Mouse (Mus musculus): ENCODE measurements at regions not wholly inside any gene's neighbourhood (a gene's known extent, or its start where the extent isn't known, plus 50 kb on each side); places are given as distances from the start of the nearest gene placed in this dataset.

DNA sequence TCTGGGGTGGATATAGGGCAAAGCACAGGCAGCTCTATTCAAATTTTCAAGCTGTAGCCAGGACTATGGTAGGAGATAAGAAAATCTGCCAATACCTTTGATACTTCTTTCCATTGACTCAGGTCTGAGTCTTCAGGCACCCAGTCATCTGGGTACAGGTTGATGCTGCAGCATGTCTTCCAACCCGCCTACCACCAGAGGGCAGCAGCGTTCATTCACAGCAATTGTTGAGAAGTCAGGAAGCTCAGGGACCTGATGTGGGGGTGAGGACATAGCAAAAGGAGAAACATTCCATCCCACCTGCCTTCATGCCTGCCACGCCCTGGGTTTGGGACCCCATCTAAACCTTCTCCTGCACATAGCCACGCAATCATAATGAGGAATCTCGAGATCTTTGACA lies 118.2 kb upstream of the Gm21876 start:
- peak in 1 of 2 experiments; percentile 56 for DNase-seq
- intact Hi-C loops (cut with DNase I): loop anchor here (5.0 kb wide), 1 partner anchor 59 kb away; no protein-coding TSS in a partner anchor

DNA sequence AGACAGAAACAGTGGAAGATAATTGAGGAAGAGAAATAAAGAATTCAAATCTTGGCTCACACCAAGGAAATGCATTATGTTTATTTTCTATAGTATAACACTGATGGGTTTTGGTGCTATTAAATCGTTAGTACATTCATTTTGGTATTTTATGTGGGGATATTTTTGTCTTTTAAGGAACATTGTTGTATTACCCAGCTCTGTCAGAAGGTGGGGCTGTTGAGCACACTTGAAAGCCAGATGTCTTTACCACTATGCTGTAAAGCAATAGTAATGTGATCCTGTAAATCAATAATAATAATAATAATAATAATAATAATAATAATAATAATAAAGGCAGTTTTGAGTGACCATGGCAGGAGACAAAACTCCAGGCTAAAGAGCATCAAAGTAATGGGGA lies 120.0 kb upstream of the Gm21876 start:
- intact Hi-C loops (cut with DNase I): no loop called here
- no peak for DNase-seq

- DNase-seq: no peak
- intact Hi-C loops (cut with DNase I): no loop called here
Measured at GRCm38 (mm10) chrX:21297349-21297748, 121.9 kb upstream of the Gm21876 start.

GRCm38 (mm10) chrX:21334499-21335032 lies 149.8 kb upstream of the Agtr2 start:
- DNase-seq: no peak
- intact Hi-C loops (cut with DNase I): loop anchor here (1.0 kb wide), 1 partner anchor 13 kb away; no protein-coding TSS in a partner anchor

- DNase-seq: no peak
- intact Hi-C loops (cut with DNase I): no loop called here
Measured at GRCm38 (mm10) chrX:21344397-21344796, 139.9 kb upstream of the Agtr2 start.

DNA sequence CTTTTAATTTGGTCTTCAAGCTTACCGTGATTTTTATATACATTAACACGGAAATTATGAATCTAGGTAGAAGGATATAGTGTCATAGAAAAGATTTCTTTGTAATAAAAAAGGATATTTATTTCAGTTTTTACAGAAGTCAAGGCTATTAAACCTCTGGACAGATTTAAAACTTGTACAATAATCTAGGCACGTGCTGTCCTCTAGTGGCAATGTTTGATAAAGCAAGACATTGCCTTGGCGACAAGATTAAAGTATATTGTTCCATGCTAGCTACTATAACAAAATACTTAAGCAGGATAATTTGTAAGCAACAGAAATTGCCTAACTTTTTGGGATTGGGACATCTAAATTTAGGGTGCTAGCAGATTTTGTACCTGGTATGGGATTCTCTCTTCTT lies 133.8 kb upstream of the Agtr2 start:
- intact Hi-C loops (cut with DNase I): loop anchor here (5.0 kb wide), 1 partner anchor 58 kb away; no protein-coding TSS in a partner anchor
- no peak for DNase-seq

- intact Hi-C loops (cut with DNase I): loop anchor here (5.0 kb wide), 1 partner anchor 60 kb away; no protein-coding TSS in a partner anchor
- no peak for DNase-seq
Measured at GRCm38 (mm10) chrX:21352350-21352749, 132.0 kb upstream of the Agtr2 start.

- DNase-seq: peak; percentile 3 to 8
- intact Hi-C loops (cut with DNase I): no loop called here
Measured at GRCm38 (mm10) chrX:21360771-21361667, 123.3 kb upstream of the Agtr2 start.

DNA sequence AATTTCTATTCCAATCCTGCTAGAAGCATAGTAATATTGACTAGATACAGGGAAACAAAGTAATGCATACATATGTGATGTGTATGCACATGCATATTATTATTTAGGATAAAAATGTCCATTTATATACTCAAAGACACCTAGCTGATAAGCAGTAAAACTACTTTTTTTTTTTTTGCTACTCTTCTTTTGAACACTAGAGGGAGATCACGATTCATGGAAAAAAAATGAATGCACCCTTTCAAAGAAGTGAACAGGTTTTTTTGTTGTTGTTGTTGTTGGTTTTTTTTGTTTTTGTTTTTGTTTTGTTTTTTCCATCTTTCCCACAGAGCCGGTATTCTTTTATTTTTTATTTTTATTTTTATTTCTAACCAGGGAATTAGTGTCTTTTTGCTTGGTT lies 99.1 kb upstream of the Agtr2 start:
- DNase-seq: no peak
- intact Hi-C loops (cut with DNase I): loop anchor here (2.0 to 10.0 kb wide), 3 partner anchors 112 to 820 kb away; no protein-coding TSS in a partner anchor

GRCm38 (mm10) chrX:21389992-21390391 lies 94.4 kb upstream of the Agtr2 start:
- DNase-seq: no peak
- intact Hi-C loops (cut with DNase I): loop anchor here (5.0 to 10.0 kb wide), 2 partner anchors 107 to 815 kb away; no protein-coding TSS in a partner anchor

DNA sequence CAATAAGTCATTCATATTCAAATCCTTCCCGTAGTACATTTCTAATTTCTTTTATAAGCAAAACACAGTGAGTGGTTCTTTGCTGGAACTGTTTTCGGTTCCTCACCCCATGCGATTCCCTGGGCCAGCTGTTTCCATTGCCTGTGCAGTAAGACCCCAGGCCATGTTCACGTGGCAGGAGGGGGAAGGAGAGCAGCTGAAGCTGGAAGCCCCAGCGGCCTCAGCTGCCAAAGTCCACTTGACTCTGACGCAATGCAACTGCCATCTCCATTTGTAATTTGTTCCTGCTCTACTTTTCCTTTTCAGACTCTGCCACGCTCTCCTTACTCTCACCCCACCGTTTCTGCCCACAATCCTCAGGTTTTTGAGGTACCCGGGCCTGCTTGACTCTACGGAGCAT lies 91.1 kb upstream of the Agtr2 start:
- peak; percentile 5 to 23 for DNase-seq
- intact Hi-C loops (cut with DNase I): no loop called here

DNA sequence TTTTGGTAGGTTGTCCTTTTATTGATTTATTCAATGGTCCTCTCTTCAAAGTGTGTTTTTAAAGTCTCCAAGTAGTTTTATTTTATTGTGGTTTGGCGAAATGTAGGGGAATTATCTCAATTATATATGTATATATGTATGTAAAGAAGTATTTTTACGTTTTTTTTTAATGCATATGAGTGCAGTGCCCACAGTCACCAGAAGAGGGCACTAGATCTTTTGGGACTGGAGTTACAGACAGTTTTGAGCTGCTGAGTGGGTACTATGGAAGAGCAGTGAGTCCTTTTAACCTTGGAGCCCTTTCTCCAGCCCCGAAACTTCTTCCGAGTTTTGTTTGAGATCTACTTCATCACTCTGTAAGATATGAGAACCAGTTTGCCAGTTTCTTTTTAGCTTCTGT lies 59.5 kb upstream of the Agtr2 start:
- intact Hi-C loops (cut with DNase I): no loop called here
- peak in 1 of 2 experiments; percentile 2 for DNase-seq

DNA sequence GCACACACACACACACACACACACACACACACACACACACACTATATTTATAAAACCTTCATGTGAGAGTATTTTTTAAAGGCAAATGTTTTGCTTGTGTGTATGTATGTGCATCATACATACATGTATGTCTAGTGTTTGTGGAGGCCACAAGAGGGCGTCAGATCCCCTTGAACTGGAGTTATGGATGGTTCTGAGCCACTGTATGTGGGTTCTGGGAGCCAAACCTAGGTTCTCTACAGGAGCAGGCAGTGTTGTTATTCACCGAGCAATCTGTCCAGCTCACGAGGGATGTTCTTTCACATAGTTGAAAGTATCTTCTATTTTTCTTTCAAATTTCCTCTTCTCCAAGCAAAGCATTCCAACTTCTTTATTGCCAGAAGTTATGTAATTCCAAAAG lies 56.3 kb upstream of the Agtr2 start:
- peak in 1 of 2 experiments; percentile 5 for DNase-seq
- intact Hi-C loops (cut with DNase I): no loop called here

GRCm38 (mm10) chrX:21433501-21433900 lies 50.8 kb upstream of the Agtr2 start:
- intact Hi-C loops (cut with DNase I): loop anchor here (10.0 kb wide), 1 partner anchor 51 kb away; the partner anchor contains the start of gene Agtr2
- no peak for DNase-seq

Data from heart, postnatal 36 days (tissue).